Mouse (Mus musculus): ENCODE data around the gene Mdfic.

DNA sequence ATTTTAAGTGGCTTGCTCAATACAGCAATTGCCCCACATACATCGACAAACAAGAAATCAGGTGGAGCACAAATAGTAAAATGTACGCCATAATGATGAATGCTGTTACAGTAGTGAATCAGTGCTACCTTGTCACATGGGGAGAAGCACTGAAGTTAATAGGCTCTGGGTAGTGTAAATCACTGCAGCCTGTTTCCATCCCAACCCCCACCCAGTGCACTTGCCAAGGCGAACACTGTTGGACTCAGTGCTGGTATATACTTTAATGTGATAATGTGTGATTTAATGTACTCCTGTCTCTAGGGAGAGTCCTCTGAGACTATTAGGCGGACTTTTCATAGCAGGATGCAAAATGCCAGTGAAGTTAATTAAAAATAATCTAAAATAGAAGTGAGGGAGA lies 3.8 kb downstream of the Mdfic start:
- TF ChIP-seq CTCF (IDR thresholded peaks at IDR 0.05; ENCODE audit: extremely low read depth, insufficient read depth, insufficient read length, insufficient replicate concordance) (no peak), POLR2A (IDR thresholded peaks at IDR 0.05; ENCODE audit: low read depth, low read length) (no peak)
